Mouse (Mus musculus) ovary, postnatal 14 days (tissue): Measurements from ENCODE around the gene Olfr714.
"Not testable (repeated sequence)": the region's sequence is repeated elsewhere in the genome, so short reads cannot be mapped to it uniquely, and the experiment has no call there.

ENCODE experiments used
- DNase-seq: peaks from one replicate; pipeline ENCODE4 v3.0.0; 2022; ENCODE audit warnings: low spot score

Olfr714 gene

DNA sequence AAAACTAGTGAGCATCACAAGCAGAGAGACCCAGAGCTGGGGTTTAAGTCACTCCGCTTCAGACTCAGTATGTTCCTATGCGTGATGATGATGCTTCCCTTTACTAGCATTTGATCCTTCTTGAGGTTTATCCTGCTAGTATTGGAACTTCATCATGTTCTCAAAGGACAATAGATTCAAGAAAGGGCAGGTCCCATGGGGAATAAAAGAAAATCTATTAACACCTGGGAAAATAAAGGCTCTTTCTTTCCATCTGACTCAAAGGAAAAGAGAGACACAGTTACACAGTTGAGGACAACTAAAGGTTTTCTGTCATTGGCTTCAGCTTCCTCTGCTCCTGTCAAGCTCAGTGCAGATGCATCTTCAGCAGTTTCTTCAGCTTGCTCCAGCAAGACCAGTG lies at the start of gene Olfr714:
TSS of gene Olfr714 (plus strand) at position 301 of the 400 bp plus-strand sequence.
- DNase-seq, result no peak

DNA sequence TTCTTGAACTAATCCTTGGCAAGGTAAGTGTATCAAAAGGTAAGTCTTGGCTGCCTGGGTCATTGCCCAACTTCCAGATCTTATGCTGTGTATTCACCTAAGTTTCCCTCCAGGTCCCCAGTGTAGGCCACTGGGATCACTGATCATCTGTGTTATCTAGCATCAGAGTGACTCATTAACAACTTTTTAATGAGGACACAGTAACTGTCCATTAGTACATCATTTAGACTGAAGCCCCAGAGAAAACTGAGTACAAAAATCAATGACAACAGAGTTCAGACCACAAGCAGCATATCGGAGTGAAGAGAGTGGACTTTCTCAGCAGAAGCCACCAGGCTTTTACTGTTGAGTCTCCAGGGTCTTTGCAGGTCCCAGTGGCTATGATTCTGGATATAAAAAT lies 39.9 kb upstream of the Olfr714 start, which contains the start of gene Olfr713:
TSS of gene Olfr713 (plus strand) at position 301 of the 400 bp plus-strand sequence.
- DNase-seq, result no peak

DNA sequence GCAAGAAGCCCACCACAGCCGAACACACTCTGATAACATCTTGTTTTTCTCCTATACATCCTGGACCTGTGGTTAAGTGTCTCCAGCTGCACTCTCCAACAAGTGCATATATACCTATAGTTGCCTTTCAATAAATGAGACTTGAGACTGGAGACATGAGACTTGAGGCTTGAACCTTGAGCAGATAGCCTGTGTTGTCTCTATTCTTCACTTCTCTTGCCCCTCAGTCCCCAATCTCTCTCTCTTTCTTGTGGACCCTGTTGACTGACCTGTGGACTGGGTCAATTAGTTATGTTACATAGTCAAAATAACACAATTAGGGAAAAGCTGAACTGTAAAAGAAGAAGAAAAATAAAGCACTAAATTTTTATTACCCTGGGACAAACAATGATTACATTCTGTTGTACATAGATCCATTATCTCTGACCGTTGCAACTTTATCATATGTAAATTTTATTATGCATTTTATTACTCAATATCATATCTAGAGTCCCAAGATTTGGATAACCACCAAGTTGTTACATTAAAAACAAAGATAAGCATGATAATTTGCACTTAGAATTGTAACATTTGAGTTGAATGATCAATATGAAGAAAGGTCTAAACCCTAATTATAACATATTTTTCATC lies 30.7 kb upstream of the Olfr714 start:
- DNase-seq, result no peak

DNA sequence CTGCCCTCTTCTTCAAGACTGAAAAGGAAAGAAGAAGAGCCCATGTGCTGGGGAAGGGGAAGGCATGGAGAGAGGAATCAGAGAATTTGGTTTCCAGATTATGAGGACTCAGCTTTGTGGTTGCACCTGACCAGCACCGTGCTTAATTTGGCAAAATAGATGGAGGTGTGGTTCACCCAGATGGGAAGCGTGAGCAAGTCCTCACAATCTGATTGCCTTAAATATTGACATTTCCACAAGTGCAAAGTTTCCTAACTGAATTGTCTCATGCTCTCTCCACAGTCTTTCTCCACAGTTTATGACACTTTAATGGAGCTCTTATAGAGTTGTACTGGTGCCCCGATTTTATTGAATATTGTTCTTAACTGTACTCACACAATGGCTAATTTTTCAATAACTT lies 27.6 kb upstream of the Olfr714 start:
- no peak for DNase-seq

GRCm38 (mm10) chr7:107044407-107044806 lies 26.4 kb upstream of the Olfr714 start:
- no peak for DNase-seq

DNA sequence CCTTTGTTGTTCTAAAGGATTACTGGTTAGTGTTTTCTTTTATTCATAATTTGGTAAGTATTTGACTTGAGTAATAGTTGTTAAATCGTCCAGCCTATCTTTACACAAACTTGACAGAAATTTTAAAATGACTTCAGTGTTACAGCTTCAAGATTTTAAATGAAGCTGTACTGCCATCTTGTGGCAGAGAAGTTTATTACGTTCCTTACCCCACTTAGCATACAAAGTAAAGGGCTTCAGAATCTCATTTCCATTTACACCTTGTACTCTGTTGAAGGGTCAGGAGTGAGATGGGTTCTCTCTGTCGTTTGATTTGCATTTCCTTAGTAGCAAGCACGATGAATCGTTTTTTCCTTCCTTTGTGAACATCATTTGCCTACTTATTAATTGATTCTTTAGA lies 24.9 kb upstream of the Olfr714 start:
- DNase-seq, result peak; percentile 41

- no peak for DNase-seq
These were observed 23.2 kb upstream of the Olfr714 start for GRCm38 (mm10) chr7:107047578-107047977.

DNA sequence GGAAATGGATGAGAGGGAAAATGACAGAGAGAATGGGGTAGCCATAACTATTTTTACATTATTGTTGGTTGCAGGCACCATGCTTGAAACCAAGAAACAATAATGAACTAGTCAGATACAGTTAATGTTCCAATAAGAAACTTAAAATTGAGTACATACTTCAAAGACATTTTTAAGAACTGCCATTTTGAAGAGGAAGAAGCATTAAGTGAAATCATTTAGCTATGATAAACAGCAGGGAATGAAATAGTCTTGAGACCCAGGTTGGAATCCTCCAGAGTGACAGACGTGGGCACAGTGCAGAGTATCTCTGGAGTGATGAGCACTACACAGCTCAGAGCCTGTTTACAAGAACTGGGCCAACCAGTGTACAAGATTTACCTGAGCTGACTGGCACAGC lies 22.1 kb downstream of the Olfr714 start, which contains the start of gene Olfr17:
TSS of gene Olfr17 (plus strand) at position 301 of the 400 bp plus-strand sequence.
- no peak for DNase-seq

DNA sequence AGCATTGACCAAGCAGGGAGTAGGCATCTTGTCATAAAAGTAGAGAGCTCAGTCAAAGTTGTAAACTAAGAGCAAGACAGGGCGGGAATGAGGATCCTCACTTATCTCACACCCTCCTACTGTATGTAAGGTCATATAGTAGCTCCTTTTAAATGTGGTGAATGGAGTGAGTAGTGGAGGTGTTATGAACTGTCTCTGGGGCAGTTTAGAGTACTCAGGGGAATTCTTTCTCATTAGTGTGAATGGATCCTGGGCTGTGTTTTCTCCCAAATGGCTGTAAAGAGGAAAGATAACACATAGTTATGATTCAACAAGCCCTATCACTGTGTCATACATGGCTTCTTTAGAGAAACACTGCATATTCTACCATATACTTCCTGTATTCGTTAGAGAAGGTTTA lies 39.5 kb downstream of the Olfr714 start, which contains the start of gene Olfr715b:
TSS of gene Olfr715b (minus strand) at position 101 of the 400 bp plus-strand sequence.
- DNase-seq, result not testable (repeated sequence)
